In genomic region chr9:89704265-89705196, GRCm38 (mm10) we compare ENCODE assay signal across 7 mouse cellular contexts. TPM values are rescaled to one million over a fixed set of nuclear protein-coding genes. Genes with fewer than 3 reads are reported as not detected.
DNase-seq lines count a peak whose midpoint lies in the region; ATAC-seq lines count a peak whose summit lies in the region.

Gene Tmed3 (minus strand): TSS chr9:89705068.

- peak; percentile 100 for ATAC-seq in embryonic facial prominence, embryonic 11.5 days (replicated peaks; ENCODE audit: insufficient number of reproducible peaks, low FRiP score, low TSS enrichment, low read depth)
- ATAC-seq in granulocyte monocyte progenitor cell, adult 5-6 weeks (replicated peaks; ENCODE audit: poor library complexity, severe bottlenecking): peak; percentile 75
- ATAC-seq in midbrain, embryonic 13.5 days: peak; percentile 100

- DNase-seq in adrenal gland, postnatal 14 days: peak; percentile 95
- peak; percentile 93 for DNase-seq in embryonic facial prominence, embryonic 11.5 days (ENCODE audit: low spot score)
- peak; percentile 88 for DNase-seq in kidney, adult 11 months
- peak; percentile 89 for DNase-seq in limb, embryonic 10.5 days (ENCODE audit: low spot score)
- DNase-seq in spleen, adult 12 weeks (ENCODE audit: low spot score): peak; percentile 77

- H3K9ac ChIP-seq in embryonic facial prominence, embryonic 11.5 days (replicated peaks; ENCODE audit: low read length): peak within 1 kb of the TSS; percentile 84
- peak within 1 kb of the TSS; percentile 88 for H3K9ac ChIP-seq in midbrain, embryonic 13.5 days (replicated peaks)

- H3K27me3 ChIP-seq in embryonic facial prominence, embryonic 11.5 days (ENCODE audit: control insufficient read depth, insufficient read depth, low read length): no peaks in the 10 kb centered on the region
- no peaks in the 10 kb centered on the region for H3K27me3 ChIP-seq in limb, embryonic 10.5 days (ENCODE audit: low read depth, poor library complexity, severe bottlenecking)
- H3K27me3 ChIP-seq in midbrain, embryonic 13.5 days: no peaks in the 10 kb centered on the region

- peak within 1 kb of the TSS; percentile 55 for H3K4me3 ChIP-seq in embryonic facial prominence, embryonic 11.5 days (ENCODE audit: low read depth, low read length)
- peak within 1 kb of the TSS; percentile 72 for H3K4me3 ChIP-seq in limb, embryonic 10.5 days
- peak within 1 kb of the TSS; percentile 69 for H3K4me3 ChIP-seq in midbrain, embryonic 13.5 days (replicated peaks)

- peak within 1 kb of the TSS; percentile 52 for H3K27ac ChIP-seq in embryonic facial prominence, embryonic 11.5 days (replicated peaks; ENCODE audit: low read depth, low read length)
- H3K27ac ChIP-seq in limb, embryonic 10.5 days: peak within 1 kb of the TSS; percentile 94
- peak within 1 kb of the TSS; percentile 89 for H3K27ac ChIP-seq in midbrain, embryonic 13.5 days

- no peaks in the 10 kb centered on the region for H3K36me3 ChIP-seq in embryonic facial prominence, embryonic 11.5 days (replicated peaks; ENCODE audit: control insufficient read depth, insufficient read depth, low read depth, low read length)
- peaks cover 18% of the 10 kb centered on the region for H3K36me3 ChIP-seq in limb, embryonic 10.5 days
- peaks cover 19% of the 10 kb centered on the region for H3K36me3 ChIP-seq in midbrain, embryonic 13.5 days

- WGBS in embryonic facial prominence, embryonic 11.5 days: 2% methylated on average over 49 of the region's 52 CpGs
- WGBS in limb, embryonic 10.5 days: 2% methylated on average over 52 of the region's 52 CpGs
- 2% methylated on average over 52 of the region's 52 CpGs for WGBS in midbrain, embryonic 13.5 days

- no peaks in the 10 kb centered on the region for H3K9me3 ChIP-seq in embryonic facial prominence, embryonic 11.5 days (replicated peaks; ENCODE audit: control insufficient read depth, low read length)
- H3K9me3 ChIP-seq in limb, embryonic 10.5 days (replicated peaks): no peaks in the 10 kb centered on the region
- H3K9me3 ChIP-seq in midbrain, embryonic 13.5 days: no peaks in the 10 kb centered on the region

- H3K4me1 ChIP-seq in embryonic facial prominence, embryonic 11.5 days (ENCODE audit: control insufficient read depth, insufficient read depth, low read length): no peaks in the 10 kb centered on the region; the same call in 1 of the 2 replicates
- peaks cover 13% of the 10 kb centered on the region for H3K4me1 ChIP-seq in limb, embryonic 10.5 days
- H3K4me1 ChIP-seq in midbrain, embryonic 13.5 days (replicated peaks): peaks cover 8% of the 10 kb centered on the region

- H3K4me2 ChIP-seq in embryonic facial prominence, embryonic 11.5 days (ENCODE audit: low read depth, low read length): peak within 1 kb of the TSS; percentile 81
- peak within 1 kb of the TSS; percentile 95 for H3K4me2 ChIP-seq in midbrain, embryonic 13.5 days (replicated peaks)

RNA-seq across cellular contexts. Expression of gene Tmed3, which starts in this region (rescaled TPM):
- 67.1 and 72.8 TPM in 2 replicates for total RNA-seq in adrenal gland, postnatal 14 days (2021)
- 49.0 and 57.5 TPM in 2 replicates for polyA plus RNA-seq in embryonic facial prominence, embryonic 11.5 days (2014; fragmentation: Nextera tagmentation; extraction: Ambion mirVana)
- 304 and 307 TPM in 2 replicates for total RNA-seq in granulocyte monocyte progenitor cell, adult 5-6 weeks (2014; fragmentation: Nextera tagmentation)
- total RNA-seq in granulocyte monocyte progenitor cell, adult 5-6 weeks (2017): 239 and 283 TPM in 2 replicates
- 38.9 and 50.1 TPM in 2 replicates for polyA plus RNA-seq in limb, embryonic 10.5 days (2016; fragmentation: Nextera tagmentation; extraction: Ambion mirVana)
- polyA plus RNA-seq in midbrain, embryonic 13.5 days (2015; fragmentation: Nextera tagmentation; extraction: Ambion mirVana): 37.8 and 41.9 TPM in 2 replicates

Comparison
In these comparisons a context has a peak if more than half of its experiments do, and no peak if none do; other contexts are left out.
1. Peak in every context shown above with its lines: DNase-seq, ATAC-seq, H3K4me3 ChIP-seq and H3K27ac ChIP-seq.